Comparison of ENCODE assay signal across 28 mouse cellular contexts in the genomic region with DNA sequence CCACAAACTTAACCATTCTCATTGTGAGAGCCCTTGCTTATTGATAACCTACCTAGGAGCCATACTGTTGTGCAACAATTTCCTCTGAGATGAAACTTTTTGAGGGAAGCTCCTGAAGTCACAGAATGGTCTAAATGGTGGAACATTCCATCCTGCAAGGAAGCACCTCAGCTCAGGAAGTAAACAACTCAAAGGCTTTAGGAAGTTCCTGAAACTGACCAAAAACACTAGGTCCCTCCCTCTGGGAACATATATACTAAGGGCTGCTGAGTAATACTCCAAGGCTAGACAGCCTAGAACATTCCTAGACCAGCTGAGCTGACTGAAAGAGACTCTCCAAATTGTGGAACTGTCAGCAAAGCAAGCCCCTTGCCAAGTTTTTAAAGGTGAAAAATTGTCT.
"Had no signal": no experiment of that assay in that cellular context is flagged by ENCODE, and none has a peak within 500 bp of the region (broad histone marks: within the 10 kb centered on the region; RNA-seq: fewer than 3 reads in every experiment).

No protein-coding gene starts in this region.

- H3K4me1 ChIP-seq: hindbrain, embryonic 12.5 days; kidney, embryonic 15.5 days had no signal

- H3K27me3 ChIP-seq: heart, embryonic 13.5 days; heart, embryonic 15.5 days; hindbrain, embryonic 12.5 days; hindbrain, embryonic 13.5 days; hindbrain, embryonic 15.5 days; intestine, embryonic 15.5 days had no signal

- H3K9ac ChIP-seq: heart, embryonic 12.5 days; heart, embryonic 13.5 days; heart, embryonic 15.5 days; hindbrain, embryonic 12.5 days; hindbrain, embryonic 13.5 days; hindbrain, embryonic 14.5 days; hindbrain, embryonic 15.5 days; intestine, embryonic 15.5 days; kidney, embryonic 15.5 days had no signal

- H3K27ac ChIP-seq: heart, embryonic 13.5 days; heart, embryonic 15.5 days; hindbrain, embryonic 12.5 days; hindbrain, embryonic 13.5 days; hindbrain, embryonic 14.5 days; hindbrain, embryonic 15.5 days; hindbrain, postnatal 0 days; intestine, embryonic 15.5 days; kidney, embryonic 15.5 days; kidney, postnatal 0 days; layer of hippocampus, adult 2 months; left cerebral cortex, adult 2 months had no signal

- DNase-seq: heart, postnatal 10 days; heart, postnatal 14 days; heart, postnatal 36 days; kidney, adult 11 months; kidney, adult 18-20 months; kidney, adult 2 months; kidney, adult 8-10 months; kidney, adult 9 months; kidney, postnatal 10 days; kidney, postnatal 14 days; kidney, postnatal 25 days; kidney, postnatal 36 days; kidney, postnatal 4 days; layer of hippocampus, adult 9-11 months; layer of hippocampus, postnatal 36 days had no signal

- H3K4me3 ChIP-seq: heart, embryonic 12.5 days; heart, embryonic 13.5 days; heart, embryonic 15.5 days; hindbrain, embryonic 12.5 days; hindbrain, embryonic 13.5 days; hindbrain, embryonic 15.5 days; intestine, embryonic 15.5 days; kidney, embryonic 15.5 days; layer of hippocampus, adult 2 months; left cerebral cortex, adult 2 months had no signal

- H3K9me3 ChIP-seq: heart, embryonic 12.5 days; heart, embryonic 13.5 days; heart, embryonic 15.5 days; hindbrain, embryonic 12.5 days; hindbrain, embryonic 13.5 days; hindbrain, embryonic 15.5 days; intestine, embryonic 15.5 days; kidney, embryonic 15.5 days had no signal

- H3K36me3 ChIP-seq: heart, embryonic 12.5 days; heart, embryonic 13.5 days; heart, embryonic 15.5 days; hindbrain, embryonic 12.5 days; hindbrain, embryonic 13.5 days; hindbrain, embryonic 15.5 days; intestine, embryonic 15.5 days; kidney, embryonic 15.5 days had no signal
